Mouse (Mus musculus): ENCODE data around the gene Ccdc182. TPM values are rescaled to one million over a fixed set of nuclear protein-coding genes. Genes with fewer than 3 reads are reported as not detected.
A peak's percentile ranks its signal among the peaks of the same experiment; 100 is the strongest.

Gene Ccdc182
- polyA plus RNA-seq, 1 experiment: not detected

DNA sequence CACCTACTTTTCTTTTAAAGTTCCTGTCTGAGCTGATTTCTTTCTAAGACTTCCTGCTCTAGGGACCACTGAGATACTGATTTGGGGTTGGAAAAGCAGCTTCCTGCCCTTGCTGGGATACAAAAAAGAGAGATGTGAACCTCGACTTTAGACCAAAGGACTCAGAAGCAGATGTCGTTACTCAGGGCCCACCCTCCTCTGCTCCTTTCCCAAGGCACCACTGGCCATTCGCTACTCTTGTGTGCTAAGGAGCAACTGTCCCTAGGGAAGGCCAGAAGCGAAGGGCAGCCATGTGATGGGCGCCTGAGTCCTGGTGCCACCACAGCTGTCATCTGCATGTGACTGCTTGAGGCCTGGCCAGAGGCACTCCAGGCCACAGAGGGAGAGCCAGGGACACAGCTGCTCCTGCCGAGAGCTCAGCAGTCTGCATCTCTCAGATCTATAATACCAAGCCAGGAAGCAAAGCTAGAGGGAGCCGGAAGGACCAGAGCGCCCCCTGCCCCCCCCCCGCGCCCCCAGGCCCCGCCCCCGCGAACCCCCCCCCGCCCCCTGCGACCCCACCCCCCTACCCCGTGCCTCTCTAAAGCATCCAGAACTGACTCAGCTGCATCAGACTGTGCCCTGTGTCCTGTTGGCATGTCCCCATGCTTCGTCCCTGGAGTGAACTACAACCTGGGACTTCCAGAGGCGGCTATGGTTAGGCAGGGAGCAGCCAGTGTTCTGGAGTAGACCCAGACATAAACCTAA lies 40.9 kb upstream of the Ccdc182 start:
- no peaks in the 10 kb centered on the region for H3K36me3 ChIP-seq (ENCODE audit: control insufficient read depth, insufficient read depth, low read length)
- H3K27me3 ChIP-seq (ENCODE audit: control insufficient read depth, insufficient read depth, low read length): no peaks in the 10 kb centered on the region
- TF ChIP-seq POLR2A (IDR thresholded peaks at IDR 0.05; ENCODE audit: low read depth, low read length): no peak
- TF ChIP-seq CTCF (IDR thresholded peaks at IDR 0.05; ENCODE audit: extremely low read depth, insufficient read depth, insufficient read length, insufficient replicate concordance): no peak
- no peaks in the 10 kb centered on the region for H3K4me1 ChIP-seq (ENCODE audit: control insufficient read depth, insufficient read depth, insufficient read length)
- 30% methylated on average over 18 of the region's 18 CpGs for WGBS
- H3K4me3 ChIP-seq (ENCODE audit: extremely low read depth, insufficient read depth, insufficient read length): no peak overlapping the region
- H3K27ac ChIP-seq (ENCODE audit: insufficient read depth, low read length): no peak overlapping the region
- DNase-seq (ENCODE audit: low read depth in 1 of 2, low spot score in 2 of 2): no peak

DNA sequence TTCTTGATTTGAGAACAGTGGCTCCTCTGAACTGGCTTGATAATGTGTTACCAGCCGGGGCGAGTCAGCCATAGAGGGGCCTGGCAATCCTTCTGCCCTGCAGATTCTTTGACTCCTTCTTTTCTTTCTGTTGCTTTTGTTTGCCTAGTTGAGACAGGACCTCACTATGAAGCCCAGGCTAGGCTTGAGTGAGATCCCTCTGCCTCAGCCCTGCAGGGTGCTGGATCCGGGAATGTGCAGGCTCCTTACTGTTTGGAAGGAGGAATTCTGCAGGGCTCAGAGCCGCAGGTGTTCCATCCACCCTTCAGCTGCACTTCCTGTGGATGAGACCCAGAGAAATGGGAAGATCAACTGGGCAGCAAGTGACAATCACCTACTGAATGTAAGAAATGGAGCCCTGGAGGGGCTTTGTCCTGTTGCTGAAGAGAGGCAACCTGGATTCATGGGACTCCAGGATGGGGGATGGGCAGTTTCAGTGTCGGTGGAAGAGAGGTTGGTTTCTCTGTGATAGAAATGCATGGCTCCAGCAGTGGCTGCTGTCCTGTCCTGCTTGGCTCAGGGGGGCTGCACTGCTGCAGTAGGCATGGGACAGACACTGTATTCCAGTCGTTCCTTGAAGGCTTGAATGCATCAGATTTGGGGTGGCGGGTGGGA lies 40.2 kb upstream of the Ccdc182 start:
- WGBS: 85% methylated on average over 7 of the region's 7 CpGs
- no peak overlapping the region for H3K4me3 ChIP-seq (ENCODE audit: extremely low read depth, insufficient read depth, insufficient read length)
- DNase-seq (ENCODE audit: low read depth in 1 of 2, low spot score in 2 of 2): no peak
- TF ChIP-seq CTCF (IDR thresholded peaks at IDR 0.05; ENCODE audit: extremely low read depth, insufficient read depth, insufficient read length, insufficient replicate concordance): no peak
- TF ChIP-seq POLR2A (IDR thresholded peaks at IDR 0.05; ENCODE audit: low read depth, low read length): no peak
- H3K27me3 ChIP-seq (ENCODE audit: control insufficient read depth, insufficient read depth, low read length): no peaks in the 10 kb centered on the region
- no peaks in the 10 kb centered on the region for H3K36me3 ChIP-seq (ENCODE audit: control insufficient read depth, insufficient read depth, low read length)
- H3K27ac ChIP-seq (ENCODE audit: insufficient read depth, low read length): no peak overlapping the region
- H3K4me1 ChIP-seq (ENCODE audit: control insufficient read depth, insufficient read depth, insufficient read length): no peaks in the 10 kb centered on the region

DNA sequence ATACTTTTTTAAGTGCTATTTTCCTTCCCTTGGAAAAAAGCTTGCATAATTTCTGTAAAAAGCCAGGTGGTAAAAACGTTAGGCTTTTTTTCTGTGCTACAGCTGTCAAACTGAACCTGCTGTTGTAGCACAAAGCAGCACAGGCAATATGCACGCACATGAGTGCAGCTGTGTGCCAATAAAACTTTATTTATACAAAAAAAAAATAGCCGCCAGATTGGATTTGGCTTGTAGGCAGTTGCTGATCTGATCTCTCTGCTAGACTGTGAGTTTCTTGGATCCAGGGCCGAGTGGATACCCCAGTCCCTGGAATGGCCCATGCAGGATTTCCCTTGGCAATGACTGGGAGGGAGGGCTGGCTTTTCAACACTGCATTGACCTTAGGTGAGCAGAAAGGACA lies 36.2 kb upstream of the Ccdc182 start:
- Histone ChIP-seq H3K4me3 (ENCODE audit: extremely low read depth, insufficient read depth, insufficient read length) (no peak overlapping the region), H3K27ac (ENCODE audit: insufficient read depth, low read length) (no peak overlapping the region), H3K4me1 (ENCODE audit: control insufficient read depth, insufficient read depth, insufficient read length) (no peaks in the 10 kb centered on the region), H3K36me3 (ENCODE audit: control insufficient read depth, insufficient read depth, low read length) (no peaks in the 10 kb centered on the region), H3K27me3 (ENCODE audit: control insufficient read depth, insufficient read depth, low read length) (no peaks in the 10 kb centered on the region)
- no peak for DNase-seq (ENCODE audit: low read depth in 1 of 2, low spot score in 2 of 2)
- 77% methylated on average over 4 of the region's 4 CpGs for WGBS
- TF ChIP-seq CTCF (IDR thresholded peaks at IDR 0.05; ENCODE audit: extremely low read depth, insufficient read depth, insufficient read length, insufficient replicate concordance) (no peak), POLR2A (IDR thresholded peaks at IDR 0.05; ENCODE audit: low read depth, low read length) (no peak)

DNA sequence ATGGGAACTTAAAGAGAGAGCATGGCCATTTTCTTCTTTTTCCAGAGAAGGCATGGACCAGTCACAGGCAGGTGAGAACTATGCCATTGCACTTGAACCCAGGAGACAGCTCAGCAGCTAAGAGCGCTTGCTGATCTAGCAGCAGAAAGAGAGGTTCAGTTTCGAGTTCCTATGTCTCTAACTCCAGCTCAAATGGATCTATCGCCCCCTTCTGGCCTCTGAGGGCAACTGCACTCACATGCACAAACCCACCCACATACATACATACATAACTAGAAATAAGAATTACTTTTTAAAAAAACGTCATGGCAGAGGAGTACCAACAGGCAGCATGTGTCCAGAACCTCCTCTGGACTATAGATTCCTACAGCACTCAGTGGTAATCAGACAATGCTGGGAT lies 35.6 kb upstream of the Ccdc182 start:
- WGBS: 83% methylated on average over 4 of the region's 4 CpGs
- DNase-seq (ENCODE audit: low read depth in 1 of 2, low spot score in 2 of 2): no peak
- TF ChIP-seq POLR2A (IDR thresholded peaks at IDR 0.05; ENCODE audit: low read depth, low read length): no peak
- peak; percentile 9; the same call in 1 of the 2 replicates for TF ChIP-seq CTCF (IDR thresholded peaks at IDR 0.05; ENCODE audit: extremely low read depth, insufficient read depth, insufficient read length, insufficient replicate concordance)
- Histone ChIP-seq H3K27me3 (ENCODE audit: control insufficient read depth, insufficient read depth, low read length) (no peaks in the 10 kb centered on the region), H3K27ac (ENCODE audit: insufficient read depth, low read length) (no peak overlapping the region), H3K36me3 (ENCODE audit: control insufficient read depth, insufficient read depth, low read length) (no peaks in the 10 kb centered on the region), H3K4me3 (ENCODE audit: extremely low read depth, insufficient read depth, insufficient read length) (no peak overlapping the region), H3K4me1 (ENCODE audit: control insufficient read depth, insufficient read depth, insufficient read length) (no peaks in the 10 kb centered on the region)

DNA sequence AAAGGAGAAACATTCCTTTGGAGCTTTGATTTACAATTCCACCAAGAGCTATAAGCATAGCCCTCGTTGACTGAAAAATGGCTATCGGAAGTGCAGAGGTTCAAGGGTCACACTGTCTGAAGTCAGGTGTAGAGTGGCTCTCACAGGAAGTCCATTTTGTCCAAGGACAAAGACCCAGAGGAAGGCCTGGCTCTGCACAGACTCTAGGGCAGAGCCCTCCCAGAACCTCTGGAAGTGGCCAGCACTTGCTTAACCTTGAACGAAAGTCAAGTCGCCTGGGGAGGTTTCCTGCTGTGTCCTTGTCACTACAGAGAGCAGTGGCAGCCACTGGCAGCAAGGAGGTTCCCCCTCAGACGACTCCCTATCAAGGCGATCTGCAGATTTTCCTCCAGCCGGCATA lies 33.4 kb upstream of the Ccdc182 start:
- no peak for DNase-seq (ENCODE audit: low read depth in 1 of 2, low spot score in 2 of 2)
- 76% methylated on average over 7 of the region's 7 CpGs for WGBS

DNA sequence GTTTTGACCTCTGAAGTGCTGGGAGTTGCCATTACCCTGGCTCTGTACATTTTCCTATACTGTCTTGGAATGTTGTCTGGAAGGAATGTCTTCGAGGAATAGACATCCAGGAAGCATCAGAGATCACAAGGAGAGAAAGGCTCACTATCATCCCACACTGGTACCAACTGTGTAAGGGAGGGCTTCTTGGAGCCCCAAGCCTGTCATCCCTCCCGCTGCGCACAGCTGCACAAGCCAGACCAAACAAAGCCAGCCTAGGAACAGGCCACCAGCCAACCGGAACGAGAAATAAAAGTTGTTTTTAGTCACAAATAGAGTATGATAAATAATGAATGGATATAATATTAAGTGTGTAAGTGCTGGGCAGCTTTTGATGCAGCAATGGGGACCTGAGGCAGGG lies 29.0 kb upstream of the Ccdc182 start:
- 76% methylated on average over 5 of the region's 5 CpGs for WGBS
- Histone ChIP-seq H3K36me3 (ENCODE audit: control insufficient read depth, insufficient read depth, low read length) (no peaks in the 10 kb centered on the region), H3K27me3 (ENCODE audit: control insufficient read depth, insufficient read depth, low read length) (no peaks in the 10 kb centered on the region), H3K27ac (ENCODE audit: insufficient read depth, low read length) (no peak overlapping the region), H3K4me3 (ENCODE audit: extremely low read depth, insufficient read depth, insufficient read length) (no peak overlapping the region), H3K4me1 (ENCODE audit: control insufficient read depth, insufficient read depth, insufficient read length) (no peaks in the 10 kb centered on the region)
- TF ChIP-seq CTCF (IDR thresholded peaks at IDR 0.05; ENCODE audit: extremely low read depth, insufficient read depth, insufficient read length, insufficient replicate concordance) (no peak), POLR2A (IDR thresholded peaks at IDR 0.05; ENCODE audit: low read depth, low read length) (no peak)
- DNase-seq (ENCODE audit: low read depth in 1 of 2, low spot score in 2 of 2): no peak

More for the DNA sequence above, 33.4 kb upstream of the Ccdc182 start:
- Histone ChIP-seq H3K27ac (ENCODE audit: insufficient read depth, low read length) (no peak overlapping the region), H3K4me1 (ENCODE audit: control insufficient read depth, insufficient read depth, insufficient read length) (no peaks in the 10 kb centered on the region), H3K4me3 (ENCODE audit: extremely low read depth, insufficient read depth, insufficient read length) (no peak overlapping the region), H3K27me3 (ENCODE audit: control insufficient read depth, insufficient read depth, low read length) (no peaks in the 10 kb centered on the region), H3K36me3 (ENCODE audit: control insufficient read depth, insufficient read depth, low read length) (no peaks in the 10 kb centered on the region)
- TF ChIP-seq POLR2A (IDR thresholded peaks at IDR 0.05; ENCODE audit: low read depth, low read length): no peak
- no peak for TF ChIP-seq CTCF (IDR thresholded peaks at IDR 0.05; ENCODE audit: extremely low read depth, insufficient read depth, insufficient read length, insufficient replicate concordance)

DNA sequence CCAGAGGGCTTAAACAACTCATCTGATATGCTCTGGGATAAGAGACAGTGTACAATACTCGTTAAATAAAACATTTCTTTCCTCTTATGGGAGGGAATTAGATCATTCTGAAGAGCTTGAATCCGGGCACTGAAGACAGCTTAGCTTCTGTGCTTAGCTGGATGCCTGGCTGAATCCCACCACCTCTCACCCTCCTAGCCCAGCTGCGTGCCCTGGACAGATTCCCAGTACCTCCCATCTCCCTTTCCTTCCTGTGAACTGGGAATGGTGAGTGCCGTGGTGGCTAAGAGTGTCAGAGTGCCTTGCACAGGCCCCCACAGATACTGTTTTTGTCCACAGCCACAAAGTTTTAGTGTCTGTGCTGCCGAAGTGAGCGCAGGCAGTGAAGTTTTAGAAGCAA lies 27.5 kb upstream of the Ccdc182 start:
- H3K27me3 ChIP-seq (ENCODE audit: control insufficient read depth, insufficient read depth, low read length): no peaks in the 10 kb centered on the region
- H3K4me3 ChIP-seq (ENCODE audit: extremely low read depth, insufficient read depth, insufficient read length): no peak overlapping the region
- TF ChIP-seq CTCF (IDR thresholded peaks at IDR 0.05; ENCODE audit: extremely low read depth, insufficient read depth, insufficient read length, insufficient replicate concordance) (no peak), POLR2A (IDR thresholded peaks at IDR 0.05; ENCODE audit: low read depth, low read length) (no peak)
- H3K4me1 ChIP-seq (ENCODE audit: control insufficient read depth, insufficient read depth, insufficient read length): no peaks in the 10 kb centered on the region
- 76% methylated on average over 6 of the region's 6 CpGs for WGBS
- H3K27ac ChIP-seq (ENCODE audit: insufficient read depth, low read length): no peak overlapping the region
- no peaks in the 10 kb centered on the region for H3K36me3 ChIP-seq (ENCODE audit: control insufficient read depth, insufficient read depth, low read length)
- no peak for DNase-seq (ENCODE audit: low read depth in 1 of 2, low spot score in 2 of 2)
